Mouse (Mus musculus): Measurements from ENCODE around the gene Eprs. TPM values are rescaled to one million over a fixed set of nuclear protein-coding genes. Genes with fewer than 3 reads are reported as not detected.
A peak's percentile ranks its signal among the peaks of the same experiment; 100 is the strongest.

Eprs gene
- total RNA-seq, 2 experiments from 2014 or later, result 71.6 to 79.3 TPM

GRCm38 (mm10) chr1:185335231-185335765 is 27.5 kb upstream of the Eprs start:
- H3K4me3 ChIP-seq, result no peak overlapping the region
- TF ChIP-seq CTCF (IDR thresholded peaks at IDR 0.05), result no peak
- no peak overlapping the region for H3K27ac ChIP-seq
- no peak for DNase-seq (ENCODE audit: extremely low spot score in 1 of 2, low spot score in 2 of 2)
- intact Hi-C loops (cut with DNase I), result no loop called here

GRCm38 (mm10) chr1:185336535-185336934 is 26.3 kb upstream of the Eprs start:
- H3K4me3 ChIP-seq, result no peak overlapping the region
- intact Hi-C loops (cut with DNase I), result no loop called here
- TF ChIP-seq CTCF (IDR thresholded peaks at IDR 0.05), result no peak
- no peak overlapping the region for H3K27ac ChIP-seq
- DNase-seq (ENCODE audit: extremely low spot score in 1 of 2, low spot score in 2 of 2), result no peak

DNA sequence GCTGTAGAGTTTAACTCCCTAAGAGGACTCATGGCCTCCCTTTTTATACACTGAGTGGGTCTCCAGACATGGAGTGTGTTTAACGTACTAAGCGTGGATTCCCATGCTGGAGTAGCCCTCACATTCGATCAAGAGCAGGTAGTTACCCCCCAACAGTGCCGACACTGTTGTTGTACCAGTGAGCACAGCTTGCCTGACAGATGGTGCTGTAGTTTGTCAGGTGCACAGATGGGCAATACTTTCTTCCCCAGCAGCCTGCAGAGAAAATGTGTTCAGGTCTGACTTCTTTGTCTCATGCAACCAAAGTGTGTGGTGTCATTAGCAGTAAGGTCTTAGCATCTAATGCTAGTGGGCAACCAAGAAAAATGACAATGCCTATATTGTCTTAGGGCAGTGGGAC is 20.4 kb upstream of the Eprs start:
- intact Hi-C loops (cut with DNase I), result no loop called here
- Histone ChIP-seq H3K27ac (no peak overlapping the region), H3K4me3 (no peak overlapping the region)
- DNase-seq (ENCODE audit: extremely low spot score in 1 of 2, low spot score in 2 of 2), result no peak
- TF ChIP-seq CTCF (IDR thresholded peaks at IDR 0.05), result no peak

DNA sequence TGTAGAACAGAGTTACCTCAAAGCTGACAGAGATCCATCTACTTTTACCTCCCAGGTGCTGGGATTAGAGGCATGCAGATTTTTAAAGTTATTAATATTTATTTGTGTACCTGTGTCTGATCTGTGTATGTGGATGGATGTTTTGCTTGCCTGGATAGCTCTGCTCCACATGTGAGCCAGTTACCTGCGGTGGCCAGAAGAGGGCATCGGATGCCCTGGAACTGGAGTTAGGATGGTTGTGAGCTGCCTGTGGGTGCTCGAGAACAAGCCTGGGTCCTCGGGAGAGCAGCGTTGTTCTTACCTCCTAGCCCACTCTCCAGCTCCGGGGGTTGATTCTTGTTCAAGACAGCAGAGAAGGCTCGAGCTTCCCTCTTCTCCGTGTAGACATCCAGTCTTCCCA is 19.4 kb upstream of the Eprs start:
- no peak overlapping the region for H3K27ac ChIP-seq
- no peak overlapping the region for H3K4me3 ChIP-seq
- DNase-seq (ENCODE audit: extremely low spot score in 1 of 2, low spot score in 2 of 2), result no peak
- intact Hi-C loops (cut with DNase I), result no loop called here
- TF ChIP-seq CTCF (IDR thresholded peaks at IDR 0.05), result no peak; the same call in none of the 2 replicates

- peak; percentile 17 for TF ChIP-seq CTCF (IDR thresholded peaks at IDR 0.05)
- Histone ChIP-seq H3K27ac (no peak overlapping the region), H3K4me3 (no peak overlapping the region)
- DNase-seq (ENCODE audit: extremely low spot score in 1 of 2, low spot score in 2 of 2), result no peak
- intact Hi-C loops (cut with DNase I), result no loop called here
These were observed 16.7 kb upstream of the Eprs start for GRCm38 (mm10) chr1:185346188-185346587.

- H3K27ac ChIP-seq, result no peak overlapping the region
- DNase-seq (ENCODE audit: extremely low spot score in 1 of 2, low spot score in 2 of 2), result no peak
- intact Hi-C loops (cut with DNase I), result no loop called here
- no peak overlapping the region for H3K4me3 ChIP-seq
- TF ChIP-seq CTCF (IDR thresholded peaks at IDR 0.05), result no peak
These were observed 13.1 kb upstream of the Eprs start for GRCm38 (mm10) chr1:185349741-185350140.

DNA sequence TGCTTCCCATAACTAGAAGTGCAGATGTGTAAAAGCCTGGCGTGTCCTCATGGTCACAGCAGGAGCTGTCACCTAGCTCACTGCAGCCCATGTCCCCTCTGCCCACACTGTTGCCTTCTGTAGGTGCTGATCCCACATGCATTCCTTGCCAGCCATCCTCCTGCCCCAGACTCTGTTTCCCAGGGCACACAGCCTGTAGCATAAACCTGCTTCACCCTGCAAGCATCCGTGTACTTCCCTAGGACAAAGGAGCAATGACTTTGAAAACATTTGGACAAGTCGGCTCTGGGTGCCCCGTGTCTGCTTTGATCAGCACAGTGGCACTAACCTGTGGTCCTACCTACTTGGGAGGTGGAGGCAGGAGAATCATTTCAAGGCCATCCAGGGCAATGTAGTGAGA is 12.2 kb upstream of the Eprs start:
- intact Hi-C loops (cut with DNase I), result no loop called here
- no peak for TF ChIP-seq CTCF (IDR thresholded peaks at IDR 0.05)
- H3K27ac ChIP-seq, result no peak overlapping the region
- no peak overlapping the region for H3K4me3 ChIP-seq
- no peak for DNase-seq (ENCODE audit: extremely low spot score in 1 of 2, low spot score in 2 of 2)

DNA sequence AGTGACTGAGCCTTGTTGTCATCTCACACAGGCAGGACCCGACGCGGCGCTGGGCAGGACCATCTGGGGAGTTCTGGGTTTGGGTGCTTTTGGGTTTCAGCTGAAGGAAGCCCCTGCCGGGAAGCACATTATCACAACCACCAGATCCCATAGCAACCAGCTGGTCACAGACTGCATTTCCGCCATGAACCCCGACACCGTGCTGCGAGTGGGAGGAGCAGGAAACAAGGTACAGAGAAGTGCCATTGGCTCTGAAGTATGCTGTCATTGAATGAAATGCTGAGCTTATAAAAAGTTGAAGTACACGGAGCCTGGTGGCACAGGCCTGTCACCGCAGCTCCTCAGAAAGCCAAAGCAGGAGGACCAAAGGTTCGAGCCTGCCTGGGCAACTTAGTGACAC is 10.7 kb upstream of the Eprs start:
- intact Hi-C loops (cut with DNase I), result no loop called here
- TF ChIP-seq CTCF (IDR thresholded peaks at IDR 0.05), result no peak
- Histone ChIP-seq H3K27ac (no peak overlapping the region), H3K4me3 (no peak overlapping the region)
- DNase-seq (ENCODE audit: extremely low spot score in 1 of 2, low spot score in 2 of 2), result no peak

- no peak for TF ChIP-seq CTCF (IDR thresholded peaks at IDR 0.05)
- H3K27ac ChIP-seq, result no peak overlapping the region
- intact Hi-C loops (cut with DNase I), result no loop called here
- no peak for DNase-seq (ENCODE audit: extremely low spot score in 1 of 2, low spot score in 2 of 2)
- no peak overlapping the region for H3K4me3 ChIP-seq
These were observed 9.5 kb upstream of the Eprs start for GRCm38 (mm10) chr1:185353351-185353750.

DNA sequence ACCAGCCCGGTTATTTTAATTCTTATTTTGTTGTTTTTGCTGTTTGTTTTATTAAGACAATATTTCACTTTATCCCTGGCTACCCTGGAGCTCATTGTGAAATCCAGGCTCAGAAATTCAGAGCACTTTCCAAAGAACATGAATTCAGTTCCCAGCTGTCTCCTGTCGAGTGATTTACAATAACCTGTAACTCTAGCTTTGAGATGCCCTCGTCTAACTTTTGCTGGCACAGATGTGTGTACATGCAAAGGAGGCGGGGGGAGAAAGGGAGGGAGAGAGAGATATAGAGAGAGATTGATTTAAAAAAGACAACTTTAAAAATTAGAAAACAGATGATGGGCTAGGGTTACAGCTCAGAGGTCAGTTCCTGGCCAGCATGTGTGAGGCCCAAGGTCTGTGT is 8.1 kb upstream of the Eprs start:
- Histone ChIP-seq H3K4me3 (no peak overlapping the region), H3K27ac (no peak overlapping the region)
- intact Hi-C loops (cut with DNase I), result no loop called here
- DNase-seq (ENCODE audit: extremely low spot score in 1 of 2, low spot score in 2 of 2), result no peak
- no peak for TF ChIP-seq CTCF (IDR thresholded peaks at IDR 0.05)

DNA sequence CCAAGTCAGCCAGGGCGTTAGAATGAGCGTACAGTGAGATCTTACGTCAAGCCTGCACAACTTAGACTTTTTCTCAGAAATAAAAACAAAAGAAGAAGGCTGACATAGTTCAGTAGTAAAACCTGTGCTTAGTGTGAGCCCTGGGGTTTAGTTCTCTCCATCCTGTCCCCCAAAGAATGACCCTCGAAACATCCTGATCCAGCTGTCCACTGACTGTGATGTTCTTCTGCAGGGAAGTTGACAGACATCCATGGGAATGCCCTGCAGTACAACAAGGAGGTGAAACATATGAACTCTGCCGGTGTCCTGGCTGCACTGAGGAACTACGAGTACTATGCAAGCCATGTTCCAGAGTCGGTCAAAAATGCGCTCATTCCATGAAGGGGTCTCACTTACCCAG is 6.6 kb upstream of the Eprs start:
- no peak for DNase-seq (ENCODE audit: extremely low spot score in 1 of 2, low spot score in 2 of 2)
- intact Hi-C loops (cut with DNase I), result no loop called here
- no peak for TF ChIP-seq CTCF (IDR thresholded peaks at IDR 0.05)
- no peak overlapping the region for H3K4me3 ChIP-seq
- no peak overlapping the region for H3K27ac ChIP-seq

- TF ChIP-seq CTCF (IDR thresholded peaks at IDR 0.05), result no peak
- no peak overlapping the region for H3K27ac ChIP-seq
- no peak overlapping the region for H3K4me3 ChIP-seq
- intact Hi-C loops (cut with DNase I), result no loop called here
- no peak for DNase-seq (ENCODE audit: extremely low spot score in 1 of 2, low spot score in 2 of 2)
These were observed 4.6 kb upstream of the Eprs start for GRCm38 (mm10) chr1:185358211-185358610.

DNA sequence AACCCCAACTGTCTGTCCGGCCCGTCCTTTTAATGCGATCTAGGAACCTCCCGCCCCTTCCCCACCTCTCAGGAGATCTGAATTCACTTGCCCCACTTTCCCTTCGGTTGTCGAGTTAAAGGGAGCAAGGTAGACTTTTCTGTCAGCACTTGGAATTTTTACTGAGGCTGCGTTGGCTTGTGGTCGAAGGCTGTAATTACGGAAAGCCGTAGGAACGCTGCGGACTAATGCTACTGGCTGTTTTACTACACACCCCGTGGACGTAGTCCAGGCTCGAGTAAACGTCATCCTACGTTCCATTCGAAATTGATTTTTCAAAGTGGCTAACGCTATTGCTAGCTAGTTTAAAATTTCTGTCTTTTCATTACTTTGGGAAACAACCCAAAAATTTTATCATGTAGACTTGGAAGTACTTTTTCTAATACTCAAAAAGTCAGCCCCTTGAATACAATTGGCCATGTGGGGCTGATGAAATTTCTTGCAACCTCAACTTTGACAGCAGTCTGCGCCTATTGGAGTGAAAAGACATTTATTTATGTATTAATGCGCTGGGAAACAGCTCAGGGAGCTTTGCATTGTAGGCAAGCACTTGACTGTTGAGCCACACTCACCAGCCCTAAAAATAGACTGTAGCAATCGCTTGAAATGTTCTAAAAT is 810 bp downstream of the Eprs start:
- H3K27ac ChIP-seq, result peak overlapping the region; percentile 90
- intact Hi-C loops (cut with DNase I), result loop anchor here (2.0 kb wide), 1 partner anchor 31 kb away; the partner anchor contains the start of gene Bpnt1
- peak overlapping the region; percentile 91 for H3K4me3 ChIP-seq
- TF ChIP-seq CTCF (IDR thresholded peaks at IDR 0.05), result no peak; the same call in 1 of the 2 replicates
- peak; percentile 19 to 31 for DNase-seq (ENCODE audit: extremely low spot score in 1 of 2, low spot score in 2 of 2)

All from left cerebral cortex, adult 2 months (tissue).